Mouse (Mus musculus): ENCODE measurements around the gene Pkd1l3.

GRCm38 (mm10) chr8:109666616-109667015 is 52.3 kb downstream of the Pkd1l3 start:
- TF ChIP-seq MAX (IDR thresholded peaks at IDR 0.05; ENCODE audit: low read length) (no peak), ZNF384 (IDR thresholded peaks at IDR 0.05; ENCODE audit: low read depth, low read length) (no peak)
